Mouse (Mus musculus) hindbrain, embryonic 11.5 days (tissue): ENCODE results near the gene Katnal1. TPM values are rescaled to one million over a fixed set of nuclear protein-coding genes. Genes with fewer than 3 reads are reported as not detected.

ENCODE experiments used
- ATAC-seq: fragments of 200-750 bp; cut with Nextera tagmentation; 2 replicates; pipeline ENCODE4 v1.8.0; 2017; ENCODE audit warnings: mild to moderate bottlenecking, moderate TSS enrichment, moderate library complexity; ENCODE audit not compliant: low FRiP score
- DNase-seq: peaks from one replicate; pipeline ENCODE4 v3.0.0-alpha.2; 2015; ENCODE audit warnings: low spot score
- H3K27ac ChIP-seq: fragments of 300-500 bp; sonication (generic); 2 replicates; pipeline ENCODE4 v1.5.1; 2014; ENCODE audit warnings: mild to moderate bottlenecking, low read depth, low read length
- H3K27me3 ChIP-seq: fragments of 300-500 bp; sonication (generic); 2 replicates; pipeline ENCODE4 v1.6.1; 2014; ENCODE audit warnings: mild to moderate bottlenecking, low read length, moderate library complexity, mixed read lengths; ENCODE audit not compliant: control insufficient read depth, insufficient read depth
- H3K36me3 ChIP-seq: fragments of 300-500 bp; sonication (generic); 2 replicates; pipeline ENCODE4 v1.6.1; 2014; ENCODE audit warnings: mild to moderate bottlenecking, low read length, moderate library complexity, mixed read lengths; ENCODE audit not compliant: control insufficient read depth, insufficient read depth
- H3K4me1 ChIP-seq: fragments of 300-500 bp; sonication (generic); replicated peaks from 2 replicates; pipeline ENCODE4 v1.6.1; 2014; ENCODE audit warnings: low read length, mixed read lengths; ENCODE audit not compliant: control insufficient read depth, insufficient read depth
- H3K4me2 ChIP-seq: fragments of 300-500 bp; sonication (generic); replicated peaks from 2 replicates; pipeline ENCODE4 v1.6.1; 2014; ENCODE audit warnings: mild to moderate bottlenecking, low read depth, low read length
- H3K4me3 ChIP-seq: fragments of 300-500 bp; sonication (generic); 2 replicates; pipeline ENCODE4 v1.5.1; 2014; ENCODE audit warnings: low read depth, low read length
- H3K9ac ChIP-seq: fragments of 300-500 bp; sonication (generic); 2 replicates; pipeline ENCODE4 v1.6.1; 2014; ENCODE audit warnings: low read depth, low read length
- H3K9me3 ChIP-seq: fragments of 300-500 bp; sonication (generic); 2 replicates; pipeline ENCODE4 v1.6.1; 2016; ENCODE audit warnings: low read length; ENCODE audit not compliant: control insufficient read depth
- WGBS: fragments of 180-500 bp; shearing (Covaris S2); extraction: QIAGEN DNeasy Blood & Tissue Kit; methylation state at CpG from one replicate; pipeline ENCODE4 v1.1.7; 2014; 5-methylcytosine and 5-hydroxymethylcytosine counted together
- polyA plus RNA-seq: library from polyadenylated mRNA; unstranded; fragments of >200 nt; fragmentation: Nextera tagmentation; extraction: Ambion mirVana; gene quantifications from 2 replicates; pipeline ENCODE4 v1.2.1, GENCODE M21; 2014

Gene Katnal1
- polyA plus RNA-seq, 1 experiment from 2014 or later = 32.1 TPM

- no peak overlapping the region for H3K4me2 ChIP-seq
- 49% methylated on average over 3 of the region's 3 CpGs for WGBS
- no peak overlapping the region for H3K4me3 ChIP-seq
- H3K9ac ChIP-seq = no peak overlapping the region
- no peaks in the 10 kb centered on the region for H3K9me3 ChIP-seq
- DNase-seq = no peak
- no peaks in the 10 kb centered on the region for H3K4me1 ChIP-seq
- H3K36me3 ChIP-seq = no peaks in the 10 kb centered on the region
- no peak for ATAC-seq
- no peaks in the 10 kb centered on the region for H3K27me3 ChIP-seq
- no peak overlapping the region for H3K27ac ChIP-seq
Measured at GRCm38 (mm10) chr5:148869583-148869982, 59.5 kb downstream of the Katnal1 start.

GRCm38 (mm10) chr5:148867766-148868165 is 61.4 kb downstream of the Katnal1 start:
- Histone ChIP-seq H3K4me3 (no peak overlapping the region), H3K4me2 (no peak overlapping the region), H3K9me3 (no peaks in the 10 kb centered on the region), H3K27ac (no peak overlapping the region), H3K4me1 (no peaks in the 10 kb centered on the region), H3K27me3 (no peaks in the 10 kb centered on the region), H3K36me3 (no peaks in the 10 kb centered on the region), H3K9ac (no peak overlapping the region)
- no peak for ATAC-seq
- 77% methylated on average over 6 of the region's 6 CpGs for WGBS
- no peak for DNase-seq

GRCm38 (mm10) chr5:148867171-148867570 is 61.9 kb downstream of the Katnal1 start:
- no peaks in the 10 kb centered on the region for H3K36me3 ChIP-seq
- H3K9ac ChIP-seq = no peak overlapping the region
- H3K27ac ChIP-seq = no peak overlapping the region
- WGBS = 92% methylated on average over 7 of the region's 7 CpGs
- ATAC-seq (no peak), DNase-seq (no peak)
- H3K9me3 ChIP-seq = no peaks in the 10 kb centered on the region
- no peaks in the 10 kb centered on the region for H3K27me3 ChIP-seq
- H3K4me2 ChIP-seq = no peak overlapping the region
- no peaks in the 10 kb centered on the region for H3K4me1 ChIP-seq
- no peak overlapping the region for H3K4me3 ChIP-seq

GRCm38 (mm10) chr5:148866571-148866970 is 62.5 kb downstream of the Katnal1 start:
- DNase-seq = no peak
- no peak overlapping the region for H3K4me3 ChIP-seq
- no peaks in the 10 kb centered on the region for H3K9me3 ChIP-seq
- no peak overlapping the region for H3K4me2 ChIP-seq
- 79% methylated on average over 10 of the region's 10 CpGs for WGBS
- H3K36me3 ChIP-seq = no peaks in the 10 kb centered on the region
- no peaks in the 10 kb centered on the region for H3K4me1 ChIP-seq
- no peak overlapping the region for H3K9ac ChIP-seq
- no peak overlapping the region for H3K27ac ChIP-seq
- no peak for ATAC-seq
- no peaks in the 10 kb centered on the region for H3K27me3 ChIP-seq

GRCm38 (mm10) chr5:148863409-148863808 is 65.7 kb downstream of the Katnal1 start:
- Histone ChIP-seq H3K4me2 (no peak overlapping the region), H3K9me3 (no peaks in the 10 kb centered on the region), H3K4me3 (no peak overlapping the region), H3K9ac (no peak overlapping the region), H3K27ac (no peak overlapping the region), H3K4me1 (no peaks in the 10 kb centered on the region), H3K27me3 (no peaks in the 10 kb centered on the region), H3K36me3 (no peaks in the 10 kb centered on the region)
- no peak for DNase-seq
- 75% methylated on average over 6 of the region's 6 CpGs for WGBS
- no peak for ATAC-seq

GRCm38 (mm10) chr5:148862853-148863252 is 66.3 kb downstream of the Katnal1 start:
- no peaks in the 10 kb centered on the region for H3K9me3 ChIP-seq
- H3K27ac ChIP-seq = no peak overlapping the region
- H3K9ac ChIP-seq = no peak overlapping the region
- H3K36me3 ChIP-seq = no peaks in the 10 kb centered on the region
- DNase-seq (no peak), ATAC-seq (no peak)
- no peak overlapping the region for H3K4me3 ChIP-seq
- 81% methylated on average over 10 of the region's 10 CpGs for WGBS
- H3K27me3 ChIP-seq = no peaks in the 10 kb centered on the region
- no peaks in the 10 kb centered on the region for H3K4me1 ChIP-seq
- H3K4me2 ChIP-seq = no peak overlapping the region

GRCm38 (mm10) chr5:148862136-148862535 is 67.0 kb downstream of the Katnal1 start:
- DNase-seq (no peak), ATAC-seq (no peak)
- no peaks in the 10 kb centered on the region for H3K36me3 ChIP-seq
- 63% methylated on average over 8 of the region's 8 CpGs for WGBS
- H3K27ac ChIP-seq = no peak overlapping the region
- H3K4me3 ChIP-seq = no peak overlapping the region
- H3K27me3 ChIP-seq = no peaks in the 10 kb centered on the region
- H3K4me1 ChIP-seq = no peaks in the 10 kb centered on the region
- no peak overlapping the region for H3K4me2 ChIP-seq
- no peaks in the 10 kb centered on the region for H3K9me3 ChIP-seq
- no peak overlapping the region for H3K9ac ChIP-seq

GRCm38 (mm10) chr5:148857522-148857921 is 71.6 kb downstream of the Katnal1 start:
- 84% methylated on average over 3 of the region's 3 CpGs for WGBS
- H3K27ac ChIP-seq = no peak overlapping the region
- H3K4me1 ChIP-seq = no peaks in the 10 kb centered on the region
- H3K9me3 ChIP-seq = no peaks in the 10 kb centered on the region
- no peaks in the 10 kb centered on the region for H3K36me3 ChIP-seq
- no peak for DNase-seq
- H3K4me2 ChIP-seq = no peak overlapping the region
- no peak for ATAC-seq
- no peaks in the 10 kb centered on the region for H3K27me3 ChIP-seq
- no peak overlapping the region for H3K9ac ChIP-seq
- no peak overlapping the region for H3K4me3 ChIP-seq

GRCm38 (mm10) chr5:148855047-148855446 is 74.1 kb downstream of the Katnal1 start:
- ATAC-seq (no peak), DNase-seq (no peak)
- Histone ChIP-seq H3K4me3 (no peak overlapping the region), H3K4me2 (no peak overlapping the region), H3K27me3 (no peaks in the 10 kb centered on the region), H3K36me3 (no peaks in the 10 kb centered on the region), H3K27ac (no peak overlapping the region), H3K9ac (no peak overlapping the region), H3K4me1 (no peaks in the 10 kb centered on the region), H3K9me3 (no peaks in the 10 kb centered on the region)
- 85% methylated on average over 8 of the region's 8 CpGs for WGBS
